Mouse (Mus musculus) liver, postnatal 0 days (tissue): ENCODE data around the gene Gatad2b.

Experiments
- CTCF ChIP-seq: sonication (generic); IDR thresholded peaks from 2 replicates; pipeline ENCODE4 v1.5.1; 2016; ENCODE audit warnings: antibody characterized with exemption, low read depth
- EP300 ChIP-seq: IDR thresholded peaks from 2 replicates; pipeline ENCODE4 v1.6.1; 2016; ENCODE audit warnings: antibody characterized with exemption, low read depth, mild to moderate bottlenecking

- TF ChIP-seq CTCF (no peak), EP300 (no peak)
Measured at GRCm38 (mm10) chr3:90395629-90396028, 102.7 kb downstream of the Gatad2b start.
